Mouse (Mus musculus): ENCODE results near the gene Ice2.

Ice2 gene

DNA sequence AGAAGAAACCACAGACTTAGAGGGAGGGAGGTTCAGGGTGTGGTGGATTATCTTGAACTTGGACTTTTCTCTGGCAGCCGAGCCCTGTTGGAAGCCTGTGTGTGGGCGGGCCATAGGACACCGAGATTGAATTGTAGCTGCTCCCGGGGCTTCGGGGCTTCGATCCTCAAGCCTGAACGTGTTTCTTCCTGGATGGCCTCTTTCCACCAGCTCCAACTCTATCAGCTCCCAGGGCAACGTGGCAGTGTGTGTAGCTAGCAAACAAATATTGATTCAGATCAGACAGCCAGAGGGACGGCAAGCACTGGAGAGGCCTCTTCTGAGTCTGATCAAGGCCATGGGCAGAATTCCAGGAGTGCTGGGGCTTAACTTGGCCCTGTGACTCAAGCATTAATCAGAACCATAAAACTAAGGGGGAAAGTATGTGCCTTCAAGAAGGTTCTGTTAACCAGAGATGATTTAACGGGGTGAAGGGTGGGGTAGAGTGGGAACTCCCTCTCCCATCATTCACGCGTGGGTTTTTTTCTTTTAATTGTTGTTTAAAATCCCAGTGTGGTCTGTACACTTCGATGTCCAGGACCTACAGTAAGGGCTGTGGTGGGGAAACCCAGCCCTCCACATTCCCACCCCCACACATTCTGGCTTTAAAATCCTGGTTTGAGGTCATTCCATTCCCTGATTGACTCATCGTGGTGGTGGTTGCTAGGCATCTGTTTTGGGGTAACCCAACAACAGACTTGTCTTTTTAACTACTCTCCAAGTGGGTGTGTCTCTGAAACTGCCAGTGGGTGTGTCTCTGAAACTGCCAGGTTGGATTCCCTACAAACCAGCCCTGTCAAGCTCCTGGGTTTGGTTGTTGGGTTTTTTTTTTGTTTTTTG, 60.3 kb downstream of the Ice2 start:
- in situ Hi-C loops (cut with MboI, MseI), result loop anchor here (10.0 kb wide), 1 partner anchor 433 kb away; no protein-coding TSS in a partner anchor

DNA sequence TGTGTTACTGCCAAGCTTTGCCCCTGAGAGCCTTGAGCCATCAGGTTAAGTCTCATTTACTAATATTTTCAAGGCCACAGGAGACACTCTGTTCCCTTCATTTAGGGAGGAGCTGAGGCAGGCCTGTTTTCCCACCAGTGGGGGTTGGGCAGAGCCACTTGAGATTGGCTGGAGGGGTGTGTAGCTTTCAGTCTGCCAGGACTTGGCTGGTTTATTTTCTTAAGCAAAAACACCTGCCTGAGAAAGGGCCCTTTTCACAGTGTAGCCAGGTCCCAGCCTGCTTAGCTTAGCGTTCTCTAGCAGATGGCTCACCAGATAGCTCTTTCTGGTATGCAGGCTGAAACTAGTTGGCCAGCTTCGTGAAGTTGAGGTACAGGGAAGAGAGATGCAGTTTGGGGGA, 61.3 kb downstream of the Ice2 start:
- in situ Hi-C loops (cut with MboI, MseI), result loop anchor here (10.0 kb wide), 1 partner anchor 434 kb away; no protein-coding TSS in a partner anchor

DNA sequence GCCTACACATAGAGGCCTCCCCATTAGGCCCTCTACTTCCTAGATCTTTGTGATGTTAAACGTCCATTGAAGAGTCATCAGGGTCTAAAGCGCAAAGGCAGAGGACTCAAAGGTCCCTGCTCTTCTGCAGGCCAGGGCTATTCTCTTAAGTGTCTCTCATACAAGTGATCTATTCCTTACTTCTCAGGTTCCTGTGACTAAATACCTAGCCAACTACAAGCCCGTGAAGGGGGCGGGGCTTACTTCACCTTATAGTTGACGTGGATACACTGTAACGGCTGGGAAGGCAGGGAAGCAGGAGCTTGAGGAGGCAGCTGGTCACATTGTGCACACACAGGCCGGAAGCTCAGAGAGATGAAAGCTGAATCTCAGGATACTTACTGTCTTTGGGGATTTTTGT, 62.2 kb downstream of the Ice2 start:
- in situ Hi-C loops (cut with MboI, MseI), result loop anchor here (10.0 kb wide), 1 partner anchor 435 kb away; no protein-coding TSS in a partner anchor

DNA sequence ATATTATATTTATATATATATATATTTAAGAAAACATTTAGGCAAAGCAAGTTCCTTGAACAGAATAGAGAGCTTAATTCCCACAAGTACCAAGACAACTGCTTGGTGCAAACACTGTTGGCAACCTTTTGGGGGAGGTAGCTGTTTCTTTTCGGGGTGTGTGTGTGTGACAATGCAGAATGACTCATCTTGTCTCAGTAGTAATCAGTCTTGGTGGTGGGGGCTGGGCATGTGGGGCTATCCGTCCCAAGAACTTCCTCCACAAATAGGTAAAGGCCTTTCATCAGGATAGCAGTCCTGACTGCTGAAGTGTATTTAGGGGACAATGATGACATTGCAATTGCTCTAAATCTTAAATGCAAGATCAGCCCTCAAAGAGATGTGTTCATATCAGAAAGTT, 65.3 kb downstream of the Ice2 start:
- in situ Hi-C loops (cut with MboI, MseI), result no loop called here

DNA sequence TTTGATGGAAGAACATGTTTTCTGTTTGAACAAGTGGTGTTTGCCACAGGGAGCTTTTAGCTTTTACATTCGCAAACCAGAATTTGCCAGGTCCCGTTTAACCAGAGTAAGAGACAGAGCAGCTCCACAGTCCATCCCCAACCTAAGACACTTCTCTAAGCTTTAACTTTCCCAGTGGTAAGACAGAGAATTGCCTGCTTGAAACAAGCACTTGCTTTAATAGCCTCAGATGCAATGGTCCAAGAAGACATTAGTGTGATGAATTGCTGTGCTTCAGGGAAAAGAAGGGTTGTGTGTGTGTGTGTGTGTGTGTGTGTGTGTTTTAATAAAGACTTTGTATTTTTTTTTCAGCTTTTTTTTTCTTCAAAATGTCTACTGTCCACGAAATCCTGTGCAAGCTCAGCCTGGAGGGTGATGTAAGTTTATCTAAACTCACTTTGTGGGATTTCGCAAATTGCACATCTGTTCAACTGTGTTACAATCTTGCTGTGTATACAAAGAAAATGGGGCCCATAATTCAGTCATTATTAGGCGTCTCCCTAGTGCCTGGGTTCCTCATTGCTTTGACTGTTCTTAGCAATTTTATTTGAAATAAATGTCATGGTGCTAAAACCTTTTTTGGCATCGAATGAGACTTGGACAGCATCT, 66.5 kb downstream of the Ice2 start:
- in situ Hi-C loops (cut with MboI, MseI), result no loop called here

DNA sequence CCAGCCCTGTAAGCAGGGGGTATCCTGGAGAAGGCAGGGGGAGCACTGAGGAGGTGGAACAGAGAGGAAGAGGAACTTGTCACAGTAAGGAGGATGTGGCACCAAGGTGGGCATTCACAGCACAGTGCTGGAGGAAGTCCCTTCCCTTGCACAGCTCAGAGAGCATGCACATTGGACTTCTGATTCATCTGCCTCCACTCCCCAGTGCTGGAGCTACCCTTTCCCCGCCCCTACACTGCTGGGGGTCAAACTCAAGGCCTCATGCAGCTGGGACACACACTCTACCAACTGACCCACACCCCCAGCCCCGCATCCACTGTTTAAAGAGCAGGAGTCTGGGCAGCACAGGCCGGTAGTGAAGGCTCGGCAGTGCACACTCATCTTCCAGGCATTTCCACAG, 68.4 kb downstream of the Ice2 start:
- in situ Hi-C loops (cut with MboI, MseI), result no loop called here

DNA sequence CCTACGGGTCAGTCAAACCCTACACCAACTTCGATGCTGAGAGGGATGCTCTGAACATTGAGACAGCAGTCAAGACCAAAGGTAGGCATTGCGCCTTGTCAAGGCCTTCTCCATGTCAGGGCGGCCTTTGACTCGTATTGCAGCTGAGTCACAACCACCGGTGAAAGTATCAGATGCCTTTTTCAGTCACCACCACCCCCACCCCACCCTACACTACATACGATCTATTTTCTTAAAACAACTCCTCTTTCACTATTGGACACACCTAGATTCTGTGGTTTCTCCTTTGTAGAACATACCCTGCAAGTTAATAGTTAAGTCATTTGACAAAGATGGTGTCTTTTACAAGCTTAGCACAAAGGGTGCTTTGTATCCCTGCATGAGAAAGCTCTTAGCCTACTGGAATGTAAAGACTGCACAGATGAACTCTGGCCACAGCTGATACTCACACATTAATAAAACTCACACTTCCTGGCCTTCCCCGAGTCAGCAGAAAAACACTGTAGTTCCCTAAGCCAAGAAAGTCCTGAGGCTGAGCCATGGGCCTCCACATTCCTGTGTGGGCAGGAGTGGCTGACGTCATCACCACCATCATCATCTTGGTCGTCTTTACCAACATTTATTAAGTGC, 69.7 kb downstream of the Ice2 start:
- in situ Hi-C loops (cut with MboI, MseI), result no loop called here

DNA sequence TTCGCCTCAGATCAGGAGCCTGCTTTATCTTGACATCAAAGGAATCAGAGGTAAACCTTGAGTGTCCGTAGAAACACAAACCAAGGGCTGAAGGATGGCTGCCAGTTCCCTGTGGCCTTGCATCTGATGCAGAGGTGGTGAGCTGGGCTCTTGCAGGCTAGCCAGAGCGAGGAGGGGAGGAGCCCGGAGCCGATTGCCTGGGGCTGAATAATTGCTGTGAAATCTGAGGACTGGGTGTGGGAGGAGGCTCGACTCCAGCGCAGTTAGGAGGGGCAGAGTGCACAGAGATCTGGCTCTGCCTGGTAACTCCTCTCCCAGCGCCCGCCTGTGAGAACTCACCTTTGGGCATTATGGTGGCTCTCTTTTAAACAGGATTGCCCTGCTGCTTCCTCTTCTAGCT, 71.3 kb downstream of the Ice2 start:
- in situ Hi-C loops (cut with MboI, MseI), result no loop called here

DNA sequence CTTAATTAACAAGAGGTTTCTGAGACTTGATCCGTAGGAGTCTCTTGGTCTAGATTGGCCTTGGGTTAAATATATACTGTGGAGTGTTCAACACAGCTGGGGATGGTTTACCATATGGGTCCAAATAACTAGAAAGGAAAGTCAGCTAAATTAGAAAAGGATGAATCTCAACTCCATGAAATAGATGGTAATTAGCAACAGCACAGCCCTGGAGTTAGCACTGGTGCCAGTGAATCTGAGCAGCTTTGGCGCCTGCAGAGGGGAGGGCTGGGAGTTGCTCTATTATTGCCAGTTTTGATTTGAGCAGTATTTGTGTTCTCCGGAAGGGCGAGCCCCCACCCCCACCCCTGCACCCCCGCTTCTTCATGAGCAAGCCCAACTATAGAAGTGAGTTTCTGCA, 72.7 kb downstream of the Ice2 start:
- in situ Hi-C loops (cut with MboI, MseI), result no loop called here

DNA sequence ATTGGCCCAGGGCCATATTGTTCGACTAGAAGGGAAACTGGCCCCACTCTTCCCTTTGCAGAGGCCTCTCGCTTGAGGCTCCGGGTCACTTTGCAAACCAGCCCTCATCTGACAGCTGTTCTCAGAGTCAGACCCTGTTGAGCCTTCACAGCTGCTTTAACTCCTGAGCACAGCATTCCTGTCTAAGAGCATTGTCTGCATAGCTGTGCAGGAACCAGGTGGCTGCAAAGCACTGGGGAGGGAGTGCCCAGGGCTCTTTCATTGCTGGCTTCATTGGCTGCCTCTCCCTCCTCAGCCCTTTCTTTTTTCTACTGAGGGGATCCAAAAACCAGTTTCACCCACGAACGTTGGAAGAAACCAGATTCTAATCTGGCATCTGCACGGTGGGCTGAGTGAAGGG, 73.2 kb downstream of the Ice2 start:
- in situ Hi-C loops (cut with MboI, MseI), result no loop called here

DNA sequence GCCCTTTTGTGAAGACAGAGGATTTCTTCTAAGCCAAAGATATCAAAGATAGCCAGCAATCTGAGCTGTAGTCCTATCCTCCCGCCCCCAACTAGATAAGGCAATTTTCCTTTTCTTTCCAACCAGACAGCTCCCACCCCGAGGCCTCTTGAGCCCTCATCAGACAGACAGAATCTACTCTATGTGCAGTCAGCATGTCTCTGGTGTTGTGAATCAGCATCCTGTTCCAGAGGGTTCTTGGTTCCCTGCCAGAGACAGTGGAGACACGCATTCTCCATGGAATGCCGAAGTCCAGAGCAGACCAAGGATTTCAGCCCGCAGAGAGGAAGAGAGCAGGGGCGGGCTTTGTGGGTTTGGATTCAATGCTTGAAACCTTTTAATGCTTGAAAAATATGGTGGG, 75.0 kb downstream of the Ice2 start:
- in situ Hi-C loops (cut with MboI, MseI), result no loop called here

DNA sequence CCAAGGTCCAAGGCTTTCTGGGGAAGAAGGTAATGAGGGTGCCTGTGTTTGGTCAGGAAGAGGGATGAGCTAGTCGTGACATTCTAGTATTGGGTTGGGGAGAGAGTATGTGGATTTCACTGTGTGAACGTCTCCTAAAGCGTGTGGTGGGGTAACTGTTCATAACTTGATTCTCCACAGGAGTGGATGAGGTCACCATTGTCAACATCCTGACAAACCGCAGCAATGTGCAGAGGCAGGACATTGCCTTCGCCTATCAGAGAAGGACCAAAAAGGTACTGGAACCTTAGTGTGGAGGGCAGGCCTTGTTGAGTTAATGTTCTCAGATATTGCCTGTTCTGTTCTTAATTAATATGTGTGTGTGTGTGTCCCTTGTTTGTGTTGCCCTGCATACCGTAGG, 78.2 kb downstream of the Ice2 start:
- in situ Hi-C loops (cut with MboI, MseI), result no loop called here

DNA sequence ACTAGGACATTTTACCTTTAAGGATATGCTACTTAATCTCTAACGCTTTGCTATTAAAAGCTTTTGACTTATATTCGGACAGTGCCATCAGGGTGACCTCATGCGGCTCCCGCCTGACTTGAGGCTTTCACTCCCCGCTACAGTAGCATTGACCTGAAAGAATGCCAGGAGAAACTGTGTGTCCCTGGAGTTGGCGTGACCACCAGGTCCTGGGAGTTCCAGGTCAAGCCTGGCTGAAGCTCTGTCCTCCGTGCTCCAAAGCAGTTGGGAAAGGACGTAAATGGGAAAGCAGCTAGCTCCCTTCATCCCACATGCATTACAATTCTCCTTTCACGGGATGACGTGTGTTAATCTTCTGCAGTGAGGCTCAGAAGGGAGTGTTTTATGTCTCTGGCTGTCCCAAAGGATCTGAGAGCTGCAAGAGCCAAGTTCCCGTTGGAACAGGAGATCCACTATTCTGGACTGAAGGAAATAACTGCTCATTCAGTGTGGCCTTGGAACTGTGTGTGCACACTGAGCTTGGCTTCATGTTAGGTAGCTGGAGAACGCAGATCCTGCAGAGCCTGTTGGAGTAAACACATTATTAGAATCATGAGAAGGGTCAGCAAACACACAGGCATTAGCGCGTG, 79.6 kb downstream of the Ice2 start:
- in situ Hi-C loops (cut with MboI, MseI), result no loop called here

DNA sequence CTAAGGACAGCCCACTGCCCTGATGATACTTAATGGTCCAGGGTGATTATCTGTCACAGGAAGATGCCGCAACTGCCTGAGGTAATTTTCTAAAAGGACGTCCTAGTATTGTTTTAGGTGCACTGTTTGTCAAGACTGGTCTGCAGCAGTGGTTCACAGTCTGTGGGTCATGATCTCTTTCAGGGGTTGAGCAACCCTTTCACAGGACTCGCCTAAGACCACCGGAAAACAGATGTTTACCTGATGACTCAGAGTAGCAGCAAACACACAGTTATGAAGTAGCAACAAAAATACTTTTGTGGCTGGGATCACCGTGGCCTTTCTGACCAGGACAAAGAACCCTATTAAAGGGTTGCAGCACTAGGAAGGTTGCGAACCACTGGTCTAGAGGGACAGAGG, 80.1 kb downstream of the Ice2 start:
- in situ Hi-C loops (cut with MboI, MseI), result no loop called here

DNA sequence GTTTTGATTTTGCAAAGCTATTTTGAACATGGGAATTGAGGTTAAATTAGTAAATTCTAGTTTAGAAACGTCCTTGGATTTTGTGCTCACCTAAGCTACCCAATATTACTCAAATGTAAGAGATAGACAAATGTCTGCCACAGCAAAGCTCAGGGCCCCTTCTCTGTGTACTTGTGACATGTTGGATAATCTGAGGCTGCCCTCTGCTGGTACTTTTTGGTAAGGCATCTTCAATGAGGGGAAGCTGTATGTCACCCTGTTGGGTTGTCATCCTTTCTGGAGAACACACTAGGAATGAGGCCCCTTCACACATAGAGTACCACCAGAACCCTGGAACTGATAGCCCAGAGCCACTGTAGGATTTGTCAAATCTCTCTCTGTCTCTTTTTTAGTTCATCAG, 82.6 kb downstream of the Ice2 start:
- in situ Hi-C loops (cut with MboI, MseI), result loop anchor here (10.0 kb wide), 2 partner anchors 106 to 974 kb away; no protein-coding TSS in a partner anchor
